Mouse (Mus musculus) kidney, postnatal 14 days (tissue): Measurements from ENCODE around the gene Arg1.

Source experiments
- DNase-seq: peaks from one replicate; pipeline ENCODE4 v3.0.0; 2022; ENCODE audit warnings: mixed read lengths

Gene Arg1

DNA sequence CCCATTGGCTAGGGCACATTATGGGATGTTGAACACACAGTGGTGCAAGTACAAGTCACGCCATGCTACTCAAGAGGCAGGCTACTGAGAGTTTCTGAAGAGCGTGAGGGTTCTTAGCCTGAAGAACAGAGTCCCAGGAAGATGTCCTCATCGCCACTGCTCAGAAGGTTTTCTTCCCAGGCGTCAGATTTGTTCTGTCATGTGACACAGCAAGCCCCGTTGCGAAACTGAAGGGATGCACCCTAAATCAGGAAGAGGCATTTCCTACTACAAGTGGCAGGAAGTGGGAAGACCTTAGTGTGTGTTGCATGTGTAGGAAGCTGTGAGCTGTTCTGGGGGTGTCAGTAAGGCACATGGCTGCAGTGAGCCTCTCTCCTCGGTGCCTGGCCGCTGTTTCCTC is 16.1 kb downstream of the Arg1 start:
- no peak for DNase-seq

- no peak for DNase-seq
Observed at GRCm38 (mm10) chr10:24905627-24906026, 21.7 kb downstream of the Arg1 start.

DNA sequence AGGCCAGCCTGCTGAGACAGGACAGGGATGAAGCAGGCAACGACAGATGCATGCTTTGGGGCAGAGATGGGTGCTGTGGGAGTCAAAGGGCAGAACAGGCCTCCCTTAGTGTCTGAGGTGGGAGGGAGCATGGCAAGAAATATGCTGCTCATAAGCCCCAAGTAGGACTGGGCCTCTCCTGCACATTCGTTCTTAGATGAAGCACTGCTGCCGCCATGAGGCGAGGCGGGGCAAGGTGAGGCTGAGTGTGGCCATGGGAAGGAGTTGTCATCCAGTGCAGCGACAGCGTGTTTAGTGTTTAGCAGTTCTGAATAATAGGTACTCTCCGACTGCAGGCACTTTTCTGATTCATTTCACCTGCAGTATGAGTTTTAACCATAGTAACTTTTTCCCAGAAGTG is 31.4 kb downstream of the Arg1 start:
- peak; percentile 34 for DNase-seq

- no peak for DNase-seq
Observed at GRCm38 (mm10) chr10:24888343-24888742, 38.9 kb downstream of the Arg1 start.

GRCm38 (mm10) chr10:24886008-24886407 is 41.3 kb downstream of the Arg1 start:
- peak; percentile 15 for DNase-seq

DNA sequence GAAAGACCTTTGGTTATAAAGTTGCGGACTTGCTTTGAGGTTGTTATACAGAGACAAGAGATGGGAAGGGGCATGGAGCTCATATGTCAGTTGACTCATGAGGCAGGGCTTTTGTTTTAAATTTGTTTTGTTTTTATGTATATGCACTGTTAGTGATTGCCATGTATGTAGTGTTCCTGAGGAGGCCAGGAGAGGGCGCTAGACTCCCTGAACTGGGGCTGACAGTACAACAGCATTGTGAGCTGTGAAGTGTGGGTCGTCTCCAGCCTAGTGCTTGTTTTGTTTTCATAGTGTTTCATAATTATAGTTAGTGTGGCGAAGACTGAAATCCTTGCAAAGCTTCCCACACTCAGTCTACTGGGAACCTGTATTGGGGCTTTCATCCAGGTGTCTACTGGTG is 53.7 kb downstream of the Arg1 start:
- DNase-seq, result no peak

DNA sequence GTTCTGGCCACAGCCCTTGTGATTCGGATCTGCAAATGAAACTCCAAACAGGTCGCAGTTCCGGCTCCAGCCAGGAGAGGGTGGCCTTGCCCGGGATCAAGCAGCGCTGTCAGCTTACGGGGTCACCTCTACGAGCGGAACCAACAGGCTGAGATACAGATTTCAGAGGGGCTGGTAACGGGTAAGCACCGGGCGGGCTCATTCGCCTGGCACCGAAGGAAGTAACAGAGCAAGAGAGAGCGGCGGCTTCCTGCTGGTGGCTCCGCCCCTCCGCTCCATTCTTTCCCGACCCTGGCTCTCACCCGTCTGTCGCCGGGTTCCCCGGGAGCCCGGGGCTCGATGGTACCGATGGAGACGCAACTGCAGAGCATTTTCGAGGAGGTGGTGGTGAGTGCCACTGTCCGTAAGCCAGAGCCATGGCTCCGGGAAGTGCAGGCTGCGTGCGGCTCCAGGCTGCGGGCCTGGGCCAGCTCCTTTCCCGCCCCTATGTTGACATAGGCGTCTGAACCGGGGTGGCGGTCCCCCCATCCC is 57.5 kb downstream of the Arg1 start, which contains the start of gene Med23:
TSS of gene Med23 (plus strand) at position 227 of the 531 bp plus-strand sequence.
- peak; percentile 98 for DNase-seq
